Mouse (Mus musculus) limb, embryonic 14.5 days (tissue): ENCODE results near the gene Rpp25. TPM values are rescaled to one million over a fixed set of nuclear protein-coding genes. Genes with fewer than 3 reads are reported as not detected.

Experiments used
- ATAC-seq: fragments of 200-750 bp; cut with Nextera tagmentation; 2 replicates; pipeline ENCODE4 v1.8.0; 2017; ENCODE audit warnings: low read depth, moderate number of reproducible peaks, moderate TSS enrichment; ENCODE audit not compliant: low FRiP score
- DNase-seq: peaks from one replicate; pipeline ENCODE4 v3.0.0-alpha.2; 2015; ENCODE audit warnings: low spot score
- H3K27ac ChIP-seq: fragments of 300-500 bp; sonication (generic); replicated peaks from 2 replicates; pipeline ENCODE4 v1.5.1; 2014; ENCODE audit warnings: low read depth, mild to moderate bottlenecking, low read length, moderate library complexity, mixed read lengths
- H3K27me3 ChIP-seq: fragments of 300-500 bp; sonication (generic); 2 replicates; pipeline ENCODE4 v1.6.1; 2014; ENCODE audit warnings: low read length, mixed read lengths; ENCODE audit not compliant: control insufficient read depth, insufficient read depth
- H3K36me3 ChIP-seq: fragments of 300-500 bp; sonication (generic); 2 replicates; pipeline ENCODE4 v1.6.1; 2014; ENCODE audit warnings: mild to moderate bottlenecking, low read length, moderate library complexity, mixed read lengths; ENCODE audit not compliant: control insufficient read depth, insufficient read depth
- H3K4me1 ChIP-seq: fragments of 300-500 bp; sonication (generic); 2 replicates; pipeline ENCODE4 v1.6.1; 2014; ENCODE audit warnings: antibody characterized with exemption, low read length, mixed read lengths; ENCODE audit not compliant: control insufficient read depth, insufficient read depth
- H3K4me2 ChIP-seq: fragments of 300-500 bp; sonication (generic); replicated peaks from 2 replicates; pipeline ENCODE4 v1.6.1; 2014; ENCODE audit warnings: low read depth, mild to moderate bottlenecking, low read length, moderate library complexity; ENCODE audit not compliant: severe bottlenecking
- H3K4me3 ChIP-seq: fragments of 300-500 bp; sonication (generic); replicated peaks from 2 replicates; pipeline ENCODE4 v1.5.1; 2014; ENCODE audit warnings: low read length
- H3K9ac ChIP-seq: fragments of 300-500 bp; sonication (generic); 2 replicates; pipeline ENCODE4 v1.6.1; 2014; ENCODE audit warnings: mild to moderate bottlenecking, low read depth, low read length, moderate library complexity; ENCODE audit not compliant: severe bottlenecking
- H3K9me3 ChIP-seq: fragments of 300-500 bp; sonication (generic); 2 replicates; pipeline ENCODE4 v1.6.1; 2016; ENCODE audit warnings: low read length; ENCODE audit not compliant: control insufficient read depth
- POLR2A ChIP-seq: fragments of 200-500 bp; IDR thresholded peaks from 2 replicates; pipeline ENCODE4 v1.8.0; 2012; ENCODE audit warnings: inconsistent platforms, mild to moderate bottlenecking, moderate library complexity, borderline replicate concordance; ENCODE audit not compliant: insufficient read depth, insufficient read length; ENCODE audit errors: extremely low read depth
- WGBS: fragments of 180-500 bp; shearing (Covaris S2); extraction: QIAGEN DNeasy Blood & Tissue Kit; methylation state at CpG from one replicate; pipeline ENCODE4 v1.1.7; 2014; 5-methylcytosine and 5-hydroxymethylcytosine counted together
- polyA plus RNA-seq, 2 experiments: library from polyadenylated mRNA; depleted of rRNA in 1 of 2; stranded (reverse) in 1 of 2; unstranded in 1 of 2; fragments of >200 nt; fragmentation: Nextera tagmentation in 1 of 2; extraction: Ambion mirVana in 1 of 2; gene quantifications; 2 replicates each; pipeline versions ENCODE4 v1.2.1 to v1.2.3; 2012 to 2014

Gene Rpp25
- polyA plus RNA-seq, 2 experiments: 0.74 to 0.94 TPM

- WGBS: 1% methylated on average over 23 of the region's 23 CpGs
- no peak for TF ChIP-seq POLR2A
- H3K9ac ChIP-seq: no peak overlapping the region
These were observed 760 bp upstream of the Rpp25 start for GRCm38 (mm10) chr9:57502911-57503621.

GRCm38 (mm10) chr9:57504381-57504700 lies 515 bp downstream of the Rpp25 start:
- H3K36me3 ChIP-seq: no peaks in the 10 kb centered on the region
- DNase-seq (no peak), ATAC-seq (0 out of 2 replicates have a peak, but pooled peaks have one; percentile 50)
- H3K9me3 ChIP-seq: no peaks in the 10 kb centered on the region
- H3K27me3 ChIP-seq: peaks cover 70% of the 10 kb centered on the region
- peak overlapping the region; percentile 41 for H3K9ac ChIP-seq
- TF ChIP-seq POLR2A: no peak
- H3K4me1 ChIP-seq: peaks cover 21% of the 10 kb centered on the region
- no peak overlapping the region for H3K27ac ChIP-seq
- H3K4me3 ChIP-seq: peak overlapping the region; percentile 46
- 1% methylated on average over 25 of the region's 34 CpGs for whole genome bisulfite sequencing
- peak overlapping the region; percentile 95 for H3K4me2 ChIP-seq

More at GRCm38 (mm10) chr9:57502911-57503621, 760 bp upstream of the Rpp25 start:
- no peak overlapping the region for H3K27ac ChIP-seq
- peaks cover 78% of the 10 kb centered on the region for H3K27me3 ChIP-seq
- DNase-seq (no peak), ATAC-seq (peak; percentile 41; the same call in 1 of the 2 replicates)
- H3K4me2 ChIP-seq: peak overlapping the region; percentile 95
- peak overlapping the region; percentile 46 for H3K4me3 ChIP-seq
- no peaks in the 10 kb centered on the region for H3K36me3 ChIP-seq
- H3K4me1 ChIP-seq: peaks cover 21% of the 10 kb centered on the region
- no peaks in the 10 kb centered on the region for H3K9me3 ChIP-seq

- Histone ChIP-seq H3K9me3 (no peaks in the 10 kb centered on the region), H3K4me3 (peak overlapping the region; percentile 46; the same call in 1 of the 2 replicates), H3K4me1 (peaks cover 21% of the 10 kb centered on the region), H3K9ac (no peak overlapping the region), H3K4me2 (peak overlapping the region; percentile 95; the same call in 1 of the 2 replicates), H3K27me3 (peaks cover 65% of the 10 kb centered on the region), H3K27ac (no peak overlapping the region), H3K36me3 (no peaks in the 10 kb centered on the region)
- ATAC-seq (no peak), DNase-seq (no peak)
- WGBS: 51% methylated on average over 10 of the region's 10 CpGs
- no peak for TF ChIP-seq POLR2A
These were observed 1.1 kb downstream of the Rpp25 start for GRCm38 (mm10) chr9:57504891-57505290.

GRCm38 (mm10) chr9:57505700-57506099 lies 1.9 kb downstream of the Rpp25 start:
- Histone ChIP-seq H3K36me3 (no peaks in the 10 kb centered on the region), H3K4me3 (no peak overlapping the region), H3K4me1 (peaks cover 21% of the 10 kb centered on the region), H3K27ac (no peak overlapping the region), H3K9ac (no peak overlapping the region), H3K4me2 (no peak overlapping the region), H3K9me3 (no peaks in the 10 kb centered on the region), H3K27me3 (peaks cover 58% of the 10 kb centered on the region)
- DNase-seq: no peak
- WGBS: 13% methylated on average over 8 of the region's 8 CpGs
- no peak for TF ChIP-seq POLR2A
- no peak for ATAC-seq

GRCm38 (mm10) chr9:57510577-57510976 lies 6.8 kb downstream of the Rpp25 start:
- DNase-seq: no peak
- WGBS: 79% methylated on average over 2 of the region's 2 CpGs
- Histone ChIP-seq H3K4me1 (no peaks in the 10 kb centered on the region), H3K9me3 (no peaks in the 10 kb centered on the region), H3K4me3 (no peak overlapping the region), H3K4me2 (no peak overlapping the region), H3K36me3 (no peaks in the 10 kb centered on the region), H3K27ac (no peak overlapping the region), H3K9ac (no peak overlapping the region), H3K27me3 (peaks cover 11% of the 10 kb centered on the region)
- ATAC-seq: no peak
- TF ChIP-seq POLR2A: no peak
